ENCODE assay signal across 22 mouse cellular contexts in genomic region chr13:99019831-99020669, GRCm38 (mm10). TPM values are rescaled to one million over a fixed set of nuclear protein-coding genes. Genes with fewer than 3 reads are reported as not detected.
DNase-seq lines count a peak whose midpoint lies in the region; ATAC-seq lines count a peak whose summit lies in the region.
"Had no signal": no experiment of that assay in that cellular context is flagged by ENCODE, and none has a peak within 500 bp of the region (broad histone marks: within the 10 kb centered on the region; RNA-seq: fewer than 3 reads in every experiment).

No protein-coding gene starts in this region.

- peak overlapping the region; percentile 51; the same call in 1 of the 2 replicates for H3K27ac ChIP-seq in heart, embryonic 12.5 days (ENCODE audit: poor library complexity, severe bottlenecking)
- H3K27ac ChIP-seq in liver, embryonic 11.5 days (ENCODE audit: low read depth, low read length) = peak overlapping the region; percentile 68
- H3K27ac ChIP-seq: forebrain, embryonic 12.5 days; midbrain, embryonic 10.5 days had no signal

- DNase-seq in heart, postnatal 4 days = no peak
- peak; percentile 14 to 62 for DNase-seq in spleen, postnatal 36 days (ENCODE audit: low spot score in 2 of 2)
- no peak for DNase-seq in spleen, adult 18-20 months
- DNase-seq in liver, embryonic 11.5 days (ENCODE audit: low spot score) = peak; percentile 38
- DNase-seq in left cerebral cortex, postnatal 14 days (ENCODE audit: low spot score in 2 of 2) = no peak
- no peak for DNase-seq in right cerebral cortex, postnatal 36 days (ENCODE audit: low spot score in 2 of 2)
- DNase-seq: B cell, adult 2 months; cerebellum, adult 8-10 months; gastrocnemius, postnatal 10 days; heart, postnatal 36 days; layer of hippocampus, adult 9-11 months; lung, embryonic 14.5 days; thymus, adult 2 months had no signal

- intact Hi-C loops in left cerebral cortex, postnatal 14 days (cut with DNase I) = no loop called here

- ATAC-seq in heart, embryonic 12.5 days (ENCODE audit: insufficient number of reproducible peaks, low FRiP score) = peak; percentile 81
- ATAC-seq in liver, embryonic 11.5 days (replicated peaks; ENCODE audit: low FRiP score) = peak; percentile 94
- no peak for ATAC-seq in granulocyte monocyte progenitor cell, adult 5-6 weeks (replicated peaks; ENCODE audit: poor library complexity, severe bottlenecking)
- ATAC-seq: inflammation-experienced regulatory T-cells, adult 6 months had no signal

- H3K4me2 ChIP-seq in heart, embryonic 12.5 days = no peak overlapping the region
- peak overlapping the region; percentile 25 for H3K4me2 ChIP-seq in liver, embryonic 11.5 days
- H3K4me2 ChIP-seq: forebrain, embryonic 12.5 days; lung, embryonic 14.5 days had no signal

- H3K4me1 ChIP-seq in heart, embryonic 12.5 days (replicated peaks) = peaks cover 11% of the 10 kb centered on the region; the same call in 1 of the 2 replicates
- peaks cover 12% of the 10 kb centered on the region for H3K4me1 ChIP-seq in liver, embryonic 11.5 days (replicated peaks; ENCODE audit: control insufficient read depth, insufficient read depth, low read length)

- WGBS in heart, embryonic 12.5 days = 70% methylated on average over 11 of the region's 11 CpGs
- WGBS in liver, embryonic 11.5 days = 59% methylated on average over 11 of the region's 11 CpGs

- H3K27me3 ChIP-seq in heart, embryonic 12.5 days (replicated peaks) = no peaks in the 10 kb centered on the region
- H3K27me3 ChIP-seq in liver, embryonic 11.5 days (replicated peaks; ENCODE audit: control insufficient read depth, insufficient read depth, low read length) = no peaks in the 10 kb centered on the region
- H3K27me3 ChIP-seq: forebrain, embryonic 12.5 days had no signal

- H3K9me3 ChIP-seq in heart, embryonic 12.5 days (replicated peaks) = no peaks in the 10 kb centered on the region
- no peaks in the 10 kb centered on the region for H3K9me3 ChIP-seq in liver, embryonic 11.5 days (ENCODE audit: control insufficient read depth, low read length)
- H3K9me3 ChIP-seq: embryonic facial prominence, embryonic 10.5 days; forebrain, embryonic 12.5 days; midbrain, embryonic 10.5 days had no signal

- H3K4me3 ChIP-seq in heart, embryonic 12.5 days = no peak overlapping the region
- no peak overlapping the region for H3K4me3 ChIP-seq in liver, embryonic 11.5 days (ENCODE audit: low read depth, low read length)
- H3K4me3 ChIP-seq: embryonic facial prominence, embryonic 10.5 days; forebrain, embryonic 12.5 days; midbrain, embryonic 10.5 days had no signal

- H3K36me3 ChIP-seq in heart, embryonic 12.5 days = no peaks in the 10 kb centered on the region
- no peaks in the 10 kb centered on the region for H3K36me3 ChIP-seq in liver, embryonic 11.5 days (ENCODE audit: control insufficient read depth, insufficient read depth, low read length)
- H3K36me3 ChIP-seq: embryonic facial prominence, embryonic 10.5 days; forebrain, embryonic 12.5 days; midbrain, embryonic 10.5 days had no signal

- H3K9ac ChIP-seq in heart, embryonic 12.5 days = no peak overlapping the region
- H3K9ac ChIP-seq in liver, embryonic 11.5 days (ENCODE audit: low read depth, low read length) = no peak overlapping the region
- H3K9ac ChIP-seq: forebrain, embryonic 12.5 days; lung, embryonic 14.5 days had no signal

RNA-seq across cellular contexts. Expression of gene 1700024P04Rik, which starts 35.7 kb away (rescaled TPM):
- not detected in 2 replicates for polyA plus RNA-seq in heart, embryonic 12.5 days (2016; fragmentation: Nextera tagmentation; extraction: Ambion mirVana)
- total RNA-seq in heart, postnatal 4 days (2021) = not detected
- not detected in 2 replicates for polyA plus RNA-seq in liver, embryonic 11.5 days (2014; fragmentation: Nextera tagmentation; extraction: Ambion mirVana)
- total RNA-seq in granulocyte monocyte progenitor cell, adult 5-6 weeks (2014; fragmentation: Nextera tagmentation) = not detected in 2 replicates
- not detected in 2 replicates for total RNA-seq in granulocyte monocyte progenitor cell, adult 5-6 weeks (2017)
- total RNA-seq in left cerebral cortex, postnatal 14 days (2021) = not detected
- total RNA-seq: ES-E14; gastrocnemius, postnatal 10 days; heart, postnatal 36 days; left cerebral cortex, postnatal 36 days had no signal
- polyA plus RNA-seq: embryonic facial prominence, embryonic 10.5 days; forebrain, embryonic 12.5 days; inflammation-experienced regulatory T-cells, adult 6 months; lung, embryonic 14.5 days; midbrain, embryonic 10.5 days; spleen, adult 2 months had no signal

Comparison
In these comparisons a context has a peak if more than half of its experiments do, and no peak if none do; other contexts are left out.
1. DNase-seq: peak in spleen, postnatal 36 days (2 of 2) and liver, embryonic 11.5 days (single experiment); none in heart, postnatal 4 days (single experiment), spleen, adult 18-20 months (0 of 2), left cerebral cortex, postnatal 14 days (0 of 2) and right cerebral cortex, postnatal 36 days (0 of 2).